Mouse (Mus musculus): ENCODE measurements around the gene Antxr1. TPM values are rescaled to one million over a fixed set of nuclear protein-coding genes. Genes with fewer than 3 reads are reported as not detected.

The Antxr1 gene
- total RNA-seq, 2 experiments from 2014 or later = 8.6 to 9.5 TPM

- intact Hi-C loops (cut with DNase I) = no loop called here
- no peak for DNase-seq
These were observed 80.9 kb downstream of the Antxr1 start for GRCm38 (mm10) chr6:87254756-87255155.

GRCm38 (mm10) chr6:87251716-87252115, 83.9 kb downstream of the Antxr1 start:
- no peak for DNase-seq
- intact Hi-C loops (cut with DNase I) = no loop called here

- intact Hi-C loops (cut with DNase I) = no loop called here
These were observed 84.9 kb downstream of the Antxr1 start for GRCm38 (mm10) chr6:87250701-87251100.

GRCm38 (mm10) chr6:87248226-87248834, 87.3 kb downstream of the Antxr1 start:
- intact Hi-C loops (cut with DNase I) = no loop called here
- no peak for DNase-seq

More at GRCm38 (mm10) chr6:87250701-87251100, 84.9 kb downstream of the Antxr1 start:
- DNase-seq = no peak

GRCm38 (mm10) chr6:87244117-87245100, 91.2 kb downstream of the Antxr1 start:
- DNase-seq = no peak
- intact Hi-C loops (cut with DNase I) = no loop called here

- DNase-seq = no peak
- intact Hi-C loops (cut with DNase I) = no loop called here
These were observed 98.4 kb downstream of the Antxr1 start for GRCm38 (mm10) chr6:87237260-87237659.

- DNase-seq = no peak
- intact Hi-C loops (cut with DNase I) = no loop called here
These were observed 99.6 kb downstream of the Antxr1 start for GRCm38 (mm10) chr6:87236061-87236460.

GRCm38 (mm10) chr6:87233111-87233510, 102.5 kb downstream of the Antxr1 start:
- DNase-seq = peak in 1 of 2 experiments; percentile 44
- intact Hi-C loops (cut with DNase I) = no loop called here

GRCm38 (mm10) chr6:87230041-87230440, 105.6 kb downstream of the Antxr1 start:
- no peak for DNase-seq
- intact Hi-C loops (cut with DNase I) = no loop called here

- DNase-seq = no peak
- intact Hi-C loops (cut with DNase I) = no loop called here
These were observed 107.7 kb downstream of the Antxr1 start for GRCm38 (mm10) chr6:87227940-87228339.

GRCm38 (mm10) chr6:87226315-87226714, 109.3 kb downstream of the Antxr1 start:
- intact Hi-C loops (cut with DNase I) = no loop called here
- no peak for DNase-seq

GRCm38 (mm10) chr6:87225286-87225685, 110.3 kb downstream of the Antxr1 start:
- intact Hi-C loops (cut with DNase I) = no loop called here
- no peak for DNase-seq

- intact Hi-C loops (cut with DNase I) = no loop called here
- no peak for DNase-seq
These were observed 112.6 kb downstream of the Antxr1 start for GRCm38 (mm10) chr6:87222854-87223631.

- DNase-seq = no peak
- intact Hi-C loops (cut with DNase I) = no loop called here
These were observed 116.3 kb downstream of the Antxr1 start for GRCm38 (mm10) chr6:87219061-87219992.

- intact Hi-C loops (cut with DNase I) = no loop called here
- peak; percentile 33 to 41 for DNase-seq
These were observed 119.5 kb downstream of the Antxr1 start for GRCm38 (mm10) chr6:87216114-87216591.

- peak; percentile 60 to 69 for DNase-seq
- intact Hi-C loops (cut with DNase I) = no loop called here
These were observed 122.4 kb downstream of the Antxr1 start for GRCm38 (mm10) chr6:87213262-87213661.

- no peak for DNase-seq
- intact Hi-C loops (cut with DNase I) = no loop called here
These were observed 124.1 kb downstream of the Antxr1 start for GRCm38 (mm10) chr6:87211551-87211950.

GRCm38 (mm10) chr6:87207373-87207982, 128.1 kb downstream of the Antxr1 start:
- DNase-seq = peak; percentile 60 to 69
- intact Hi-C loops (cut with DNase I) = no loop called here

GRCm38 (mm10) chr6:87206790-87207189, 128.8 kb downstream of the Antxr1 start:
- intact Hi-C loops (cut with DNase I) = no loop called here
- no peak for DNase-seq
